8 mouse cellular contexts compared by ENCODE assay signal in the genomic region with DNA sequence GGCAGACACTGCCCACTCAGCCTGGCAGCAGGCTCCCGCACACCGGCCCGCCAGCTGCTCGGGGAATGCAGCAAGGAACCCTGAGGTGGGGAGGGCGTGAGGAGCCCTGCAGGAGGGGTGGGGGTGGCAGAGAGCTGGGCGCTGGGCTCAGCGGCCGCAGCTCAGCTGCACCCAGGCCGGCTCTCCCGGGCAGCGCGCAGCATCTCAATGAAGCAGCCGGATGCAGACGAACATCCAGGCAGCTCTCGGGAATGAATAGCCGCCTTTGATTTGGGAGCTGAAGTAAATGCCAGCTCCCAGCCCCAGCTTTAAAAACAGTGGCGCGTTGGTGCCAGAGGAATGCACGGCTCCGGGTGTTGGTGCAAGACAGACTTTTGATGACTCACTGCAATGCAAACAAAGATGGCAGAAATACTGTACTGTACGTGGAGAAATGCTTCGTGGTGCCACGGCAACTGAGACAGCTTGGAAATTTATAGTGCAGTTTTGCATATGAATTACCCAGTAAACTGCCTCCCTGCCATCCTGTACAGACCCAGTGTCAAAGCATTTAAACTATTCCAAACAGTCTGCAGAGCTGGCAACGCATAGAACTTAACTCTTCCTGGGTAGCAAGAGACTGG. TPM values are rescaled to one million over a fixed set of nuclear protein-coding genes. Genes with fewer than 3 reads are reported as not detected.
DNase-seq lines count a peak whose midpoint lies in the region; ATAC-seq and TF ChIP-seq lines count a peak whose summit lies in the region.

No protein-coding gene starts in this region.

- peaks cover 14% of the 10 kb centered on the region for H3K36me3 ChIP-seq in erythroblast, embryonic 14.5 days (ENCODE audit: control insufficient read depth)
- no peaks in the 10 kb centered on the region for H3K36me3 ChIP-seq in forebrain, embryonic 11.5 days (ENCODE audit: control insufficient read depth, insufficient read depth, low read length)
- no peaks in the 10 kb centered on the region for H3K36me3 ChIP-seq in hindbrain, postnatal 0 days (ENCODE audit: insufficient read depth, low read length)
- no peaks in the 10 kb centered on the region for H3K36me3 ChIP-seq in midbrain, embryonic 14.5 days (ENCODE audit: control insufficient read depth, insufficient read depth, low read length)

- intact Hi-C loops in left cerebral cortex, postnatal 4 days (cut with DNase I), result no loop called here

- no peak overlapping the region for H3K27ac ChIP-seq in bone marrow macrophage, adult 2 months (ENCODE audit: insufficient read depth, low read depth, low read length)
- H3K27ac ChIP-seq in forebrain, embryonic 11.5 days (ENCODE audit: low read depth, low read length), result peak overlapping the region; percentile 46
- H3K27ac ChIP-seq in hindbrain, postnatal 0 days, result peak overlapping the region; percentile 93
- H3K27ac ChIP-seq in midbrain, embryonic 14.5 days (replicated peaks; ENCODE audit: low read depth, low read length), result peak overlapping the region; percentile 86

- peak overlapping the region; percentile 26 for H3K4me3 ChIP-seq in erythroblast, embryonic 14.5 days (replicated peaks)
- H3K4me3 ChIP-seq in bone marrow macrophage, adult 2 months (ENCODE audit: insufficient read depth, low read length), result peak overlapping the region; percentile 55
- H3K4me3 ChIP-seq in forebrain, embryonic 11.5 days (ENCODE audit: low read depth, low read length), result peak overlapping the region; percentile 74
- H3K4me3 ChIP-seq in hindbrain, postnatal 0 days (ENCODE audit: low read length), result peak overlapping the region; percentile 74
- H3K4me3 ChIP-seq in midbrain, embryonic 14.5 days (replicated peaks; ENCODE audit: low read depth, low read length), result peak overlapping the region; percentile 78

- TF ChIP-seq CTCF in bone marrow macrophage, adult 2 months (IDR thresholded peaks at IDR 0.05; ENCODE audit: low read depth, low read length), result no peak
- no peak for TF ChIP-seq CTCF in hindbrain, postnatal 0 days (IDR thresholded peaks at IDR 0.05; ENCODE audit: low read depth)

- DNase-seq in forebrain, embryonic 11.5 days (ENCODE audit: low spot score), result peak; percentile 71
- peak; percentile 80 for DNase-seq in hindbrain, postnatal 0 days (ENCODE audit: low spot score)
- DNase-seq in left cerebral cortex, postnatal 4 days, result peak; percentile 50
- peak; percentile 83 for DNase-seq in midbrain, embryonic 14.5 days

- 1% methylated on average over 24 of the region's 24 CpGs for WGBS in forebrain, embryonic 11.5 days
- WGBS in hindbrain, postnatal 0 days, result under 1% methylated on average over 22 of the region's 24 CpGs
- under 1% methylated on average over 24 of the region's 24 CpGs for WGBS in midbrain, embryonic 14.5 days

- H3K4me2 ChIP-seq in forebrain, embryonic 11.5 days (ENCODE audit: low read depth, low read length, severe bottlenecking), result peak overlapping the region; percentile 95
- peak overlapping the region; percentile 95 for H3K4me2 ChIP-seq in hindbrain, postnatal 0 days (ENCODE audit: low read depth, low read length)
- peak overlapping the region; percentile 93 for H3K4me2 ChIP-seq in midbrain, embryonic 14.5 days (ENCODE audit: low read length)

- peaks cover 7% of the 10 kb centered on the region; the same call in 1 of the 2 replicates for H3K9me3 ChIP-seq in erythroblast, embryonic 14.5 days (ENCODE audit: control insufficient read depth, low read length)
- H3K9me3 ChIP-seq in forebrain, embryonic 11.5 days (ENCODE audit: control insufficient read depth, low read length), result no peaks in the 10 kb centered on the region
- no peaks in the 10 kb centered on the region for H3K9me3 ChIP-seq in hindbrain, postnatal 0 days (ENCODE audit: low read length)
- H3K9me3 ChIP-seq in midbrain, embryonic 14.5 days (ENCODE audit: control insufficient read depth, low read length), result no peaks in the 10 kb centered on the region

- peaks cover 39% of the 10 kb centered on the region for H3K4me1 ChIP-seq in erythroblast, embryonic 14.5 days (ENCODE audit: control insufficient read depth)
- 0 out of 2 replicates have a peak, but pooled peaks cover 4% of the 10 kb centered on the region for H3K4me1 ChIP-seq in bone marrow macrophage, adult 2 months (ENCODE audit: control insufficient read depth, insufficient read depth, low read length)
- H3K4me1 ChIP-seq in forebrain, embryonic 11.5 days (replicated peaks; ENCODE audit: control insufficient read depth, insufficient read depth, low read length), result peaks cover 13% of the 10 kb centered on the region
- peaks cover 10% of the 10 kb centered on the region for H3K4me1 ChIP-seq in hindbrain, postnatal 0 days (ENCODE audit: insufficient read depth, low read length)
- peaks cover 10% of the 10 kb centered on the region; the same call in 1 of the 2 replicates for H3K4me1 ChIP-seq in midbrain, embryonic 14.5 days (ENCODE audit: control insufficient read depth, insufficient read depth, low read length)

- ATAC-seq in erythroblast, adult 5-6 weeks (replicated peaks; ENCODE audit: low FRiP score, poor library complexity, severe bottlenecking), result no peak
- peak; percentile 77 for ATAC-seq in forebrain, embryonic 11.5 days (replicated peaks; ENCODE audit: low FRiP score)
- ATAC-seq in hindbrain, postnatal 0 days, result peak; percentile 81
- peak; percentile 74 for ATAC-seq in midbrain, embryonic 14.5 days (ENCODE audit: low FRiP score, low TSS enrichment)
- no peak for ATAC-seq in activated CD4-positive, CD25-positive, alpha-beta regulatory T cell, adult 4 months

- peaks cover 63% of the 10 kb centered on the region for H3K27me3 ChIP-seq in erythroblast, embryonic 14.5 days (ENCODE audit: control insufficient read depth)
- H3K27me3 ChIP-seq in forebrain, embryonic 11.5 days (ENCODE audit: control insufficient read depth, insufficient read depth, low read length), result peaks cover 4% of the 10 kb centered on the region; the same call in 1 of the 2 replicates
- no peaks in the 10 kb centered on the region for H3K27me3 ChIP-seq in hindbrain, postnatal 0 days (ENCODE audit: insufficient read depth, low read length)
- H3K27me3 ChIP-seq in midbrain, embryonic 14.5 days (ENCODE audit: control insufficient read depth, insufficient read depth, low read length), result no peaks in the 10 kb centered on the region

- peak overlapping the region; percentile 88 for H3K9ac ChIP-seq in forebrain, embryonic 11.5 days (ENCODE audit: low read length)
- peak overlapping the region; percentile 81 for H3K9ac ChIP-seq in hindbrain, postnatal 0 days (replicated peaks; ENCODE audit: low read length)
- H3K9ac ChIP-seq in midbrain, embryonic 14.5 days (replicated peaks; ENCODE audit: low read length), result peak overlapping the region; percentile 90

- TF ChIP-seq POLR2A in bone marrow macrophage, adult 2 months (IDR thresholded peaks at IDR 0.05; ENCODE audit: borderline replicate concordance, low read depth, low read length), result no peak

RNA-seq across cellular contexts. Expression of gene Nacc2, which starts 31.1 kb away (rescaled TPM):
- polyA plus RNA-seq in erythroblast, embryonic 14.5 days (2012), result 0.08 and 0.17 TPM in 2 replicates
- total RNA-seq in erythroblast, adult 5-6 weeks (2015; ENCODE audit: low replicate concordance), result 1.0 TPM in 1 of 2 replicates, not detected in the other
- 0.77 and 3.3 TPM in 2 replicates for total RNA-seq in erythroblast, adult 5-6 weeks (2017; ENCODE audit: low replicate concordance)
- polyA plus RNA-seq in bone marrow macrophage, adult 2 months (2012; ENCODE audit: insufficient read depth, insufficient read length, missing spikeins), result 17.8 and 18.0 TPM in 2 replicates
- polyA plus RNA-seq in forebrain, embryonic 11.5 days (2014; fragmentation: Nextera tagmentation; extraction: Ambion mirVana), result 6.5 and 8.6 TPM in 2 replicates
- total RNA-seq in hindbrain, postnatal 0 days (2014; rRNA removed), result 50.1 and 61.4 TPM in 2 replicates
- polyA plus RNA-seq in hindbrain, postnatal 0 days (2015; fragmentation: Nextera tagmentation; extraction: Ambion mirVana), result 28.7 and 29.9 TPM in 2 replicates
- total RNA-seq in left cerebral cortex, postnatal 4 days (2021), result 10 to 100 TPM; 24.6 to 26.5 TPM
- polyA plus RNA-seq in midbrain, embryonic 14.5 days (2014; fragmentation: Nextera tagmentation; extraction: Ambion mirVana), result 8.2 and 10.3 TPM in 2 replicates
- 1 to 10 TPM; 1.1 to 1.3 TPM for polyA plus RNA-seq in activated CD4-positive, CD25-positive, alpha-beta regulatory T cell, adult 4 months (2017; shearing (Covaris generic))

Comparison
In these comparisons a context has a peak if more than half of its experiments do, and no peak if none do; other contexts are left out.
1. H3K4me3 ChIP-seq: peak in every context shown above with its lines; median percentile 78 in midbrain, embryonic 14.5 days; 74 in forebrain, embryonic 11.5 days; 74 in hindbrain, postnatal 0 days; 55 in bone marrow macrophage, adult 2 months; 26 in erythroblast, embryonic 14.5 days.
2. ATAC-seq: peak in forebrain, embryonic 11.5 days (single experiment), hindbrain, postnatal 0 days (single experiment) and midbrain, embryonic 14.5 days (single experiment); none in erythroblast, adult 5-6 weeks (single experiment) and activated CD4-positive, CD25-positive, alpha-beta regulatory T cell, adult 4 months (single experiment).
3. Peak in every context shown above with its lines, with median percentiles within 50 percentile points of each other: DNase-seq, H3K4me2 ChIP-seq and H3K9ac ChIP-seq.